Mouse (Mus musculus) embryonic facial prominence, embryonic 12.5 days (tissue): Measurements from ENCODE around the gene Nr2c2. TPM values are rescaled to one million over a fixed set of nuclear protein-coding genes. Genes with fewer than 3 reads are reported as not detected.
A peak's percentile ranks its signal among the peaks of the same experiment; 100 is the strongest.

Source experiments
- ATAC-seq: fragments of 200-750 bp; cut with Nextera tagmentation; 2 replicates; pipeline ENCODE4 v1.8.0; 2017; ENCODE audit not compliant: insufficient number of reproducible peaks, insufficient read depth, low FRiP score, low TSS enrichment
- H3K27ac ChIP-seq: fragments of 300-500 bp; sonication (generic); 2 replicates; pipeline ENCODE4 v1.5.1; 2016; ENCODE audit warnings: mild to moderate bottlenecking
- H3K27me3 ChIP-seq: fragments of 300-500 bp; sonication (generic); 2 replicates; pipeline ENCODE4 v1.6.1; 2016; ENCODE audit warnings: mild to moderate bottlenecking, moderate library complexity
- H3K36me3 ChIP-seq: fragments of 300-500 bp; sonication (generic); 2 replicates; pipeline ENCODE4 v1.6.1; 2016; ENCODE audit warnings: mild to moderate bottlenecking
- H3K4me1 ChIP-seq: fragments of 300-500 bp; sonication (generic); 2 replicates; pipeline ENCODE4 v1.6.1; 2016
- H3K4me2 ChIP-seq: fragments of 300-500 bp; sonication (generic); replicated peaks from 2 replicates; pipeline ENCODE4 v1.6.1; 2016; ENCODE audit warnings: mild to moderate bottlenecking, moderate library complexity
- H3K4me3 ChIP-seq: fragments of 300-500 bp; sonication (generic); 2 replicates; pipeline ENCODE4 v1.5.1; 2016; ENCODE audit warnings: mild to moderate bottlenecking
- H3K9ac ChIP-seq: fragments of 300-500 bp; sonication (generic); 2 replicates; pipeline ENCODE4 v1.6.1; 2016; ENCODE audit warnings: mild to moderate bottlenecking, moderate library complexity
- H3K9me3 ChIP-seq: fragments of 300-500 bp; sonication (generic); 2 replicates; pipeline ENCODE4 v1.6.1; 2016; ENCODE audit warnings: mild to moderate bottlenecking, moderate library complexity
- WGBS: fragments of 180-500 bp; shearing (Covaris S2); methylation state at CpG from one replicate; pipeline ENCODE4 v1.1.7; 2016; 5-methylcytosine and 5-hydroxymethylcytosine counted together
- polyA plus RNA-seq: library from polyadenylated mRNA; unstranded; fragments of >200 nt; fragmentation: Nextera tagmentation; extraction: Ambion mirVana; gene quantifications from 2 replicates; pipeline ENCODE4 v1.2.1, GENCODE M21; 2016

The Nr2c2 gene
- polyA plus RNA-seq, 1 experiment from 2014 or later, result 29.7 TPM

GRCm38 (mm10) chr6:92132021-92132911, 41.1 kb downstream of the Nr2c2 start:
- 79% methylated on average over 3 of the region's 3 CpGs for WGBS
- H3K4me3 ChIP-seq, result no peak overlapping the region

GRCm38 (mm10) chr6:92133617-92134016, 42.4 kb downstream of the Nr2c2 start:
- no peak for ATAC-seq
- H3K27ac ChIP-seq, result no peak overlapping the region
- no peak overlapping the region for H3K4me2 ChIP-seq
- H3K27me3 ChIP-seq, result no peaks in the 10 kb centered on the region
- WGBS, result 94% methylated on average over 2 of the region's 2 CpGs
- peaks cover 5% of the 10 kb centered on the region; the same call in 1 of the 2 replicates for H3K36me3 ChIP-seq
- H3K4me1 ChIP-seq, result 0 out of 2 replicates have a peak, but pooled peaks cover 7% of the 10 kb centered on the region
- no peak overlapping the region for H3K9ac ChIP-seq
- no peak overlapping the region for H3K4me3 ChIP-seq
- no peaks in the 10 kb centered on the region for H3K9me3 ChIP-seq

More at GRCm38 (mm10) chr6:92132021-92132911, 41.1 kb downstream of the Nr2c2 start:
- Histone ChIP-seq H3K9me3 (no peaks in the 10 kb centered on the region), H3K4me2 (no peak overlapping the region), H3K27me3 (no peaks in the 10 kb centered on the region), H3K4me1 (0 out of 2 replicates have a peak, but pooled peaks cover 7% of the 10 kb centered on the region), H3K27ac (no peak overlapping the region), H3K9ac (no peak overlapping the region), H3K36me3 (peaks cover 5% of the 10 kb centered on the region; the same call in 1 of the 2 replicates)
- ATAC-seq, result no peak

GRCm38 (mm10) chr6:92136356-92136755, 45.2 kb downstream of the Nr2c2 start:
- H3K9me3 ChIP-seq, result no peaks in the 10 kb centered on the region
- no peak overlapping the region for H3K9ac ChIP-seq
- H3K27me3 ChIP-seq, result no peaks in the 10 kb centered on the region
- H3K4me1 ChIP-seq, result 0 out of 2 replicates have a peak, but pooled peaks cover 4% of the 10 kb centered on the region
- ATAC-seq, result no peak
- peaks cover 11% of the 10 kb centered on the region; the same call in 1 of the 2 replicates for H3K36me3 ChIP-seq
- 74% methylated on average over 2 of the region's 2 CpGs for WGBS
- H3K27ac ChIP-seq, result no peak overlapping the region
- H3K4me3 ChIP-seq, result no peak overlapping the region
- no peak overlapping the region for H3K4me2 ChIP-seq

- H3K4me3 ChIP-seq, result no peak overlapping the region
- no peaks in the 10 kb centered on the region for H3K9me3 ChIP-seq
- H3K4me2 ChIP-seq, result no peak overlapping the region
- H3K27me3 ChIP-seq, result no peaks in the 10 kb centered on the region
- H3K4me1 ChIP-seq, result no peaks in the 10 kb centered on the region
- no peak for ATAC-seq
- H3K9ac ChIP-seq, result no peak overlapping the region
- 96% methylated on average over 4 of the region's 4 CpGs for WGBS
- no peak overlapping the region for H3K27ac ChIP-seq
- H3K36me3 ChIP-seq, result peaks cover 30% of the 10 kb centered on the region
Measured at GRCm38 (mm10) chr6:92145881-92146280, 54.7 kb downstream of the Nr2c2 start.

GRCm38 (mm10) chr6:92153774-92154173, 62.6 kb downstream of the Nr2c2 start:
- no peaks in the 10 kb centered on the region for H3K27me3 ChIP-seq
- no peak overlapping the region for H3K9ac ChIP-seq
- H3K4me1 ChIP-seq, result no peaks in the 10 kb centered on the region
- H3K4me3 ChIP-seq, result no peak overlapping the region
- peaks cover 77% of the 10 kb centered on the region for H3K36me3 ChIP-seq
- no peak for ATAC-seq
- no peak overlapping the region for H3K27ac ChIP-seq
- no peaks in the 10 kb centered on the region for H3K9me3 ChIP-seq
- no peak overlapping the region for H3K4me2 ChIP-seq
- WGBS, result 97% methylated on average over 1 of the region's 1 CpGs

GRCm38 (mm10) chr6:92158801-92159200, 67.6 kb downstream of the Nr2c2 start:
- Histone ChIP-seq H3K27ac (no peak overlapping the region), H3K9ac (no peak overlapping the region), H3K4me1 (no peaks in the 10 kb centered on the region), H3K9me3 (no peaks in the 10 kb centered on the region), H3K4me3 (no peak overlapping the region), H3K27me3 (no peaks in the 10 kb centered on the region), H3K36me3 (peaks cover 91% of the 10 kb centered on the region), H3K4me2 (no peak overlapping the region)
- no peak for ATAC-seq
- 89% methylated on average over 3 of the region's 3 CpGs for WGBS

GRCm38 (mm10) chr6:92162724-92163123, 71.5 kb downstream of the Nr2c2 start:
- H3K27ac ChIP-seq, result no peak overlapping the region
- H3K4me2 ChIP-seq, result no peak overlapping the region
- no peak for ATAC-seq
- no peak overlapping the region for H3K4me3 ChIP-seq
- peaks cover 80% of the 10 kb centered on the region for H3K36me3 ChIP-seq
- H3K9ac ChIP-seq, result no peak overlapping the region
- WGBS, result 85% methylated on average over 1 of the region's 1 CpGs
- no peaks in the 10 kb centered on the region for H3K9me3 ChIP-seq
- no peaks in the 10 kb centered on the region for H3K27me3 ChIP-seq
- H3K4me1 ChIP-seq, result no peaks in the 10 kb centered on the region

GRCm38 (mm10) chr6:92176450-92176849, 85.3 kb downstream of the Nr2c2 start:
- no peaks in the 10 kb centered on the region for H3K4me1 ChIP-seq
- H3K27ac ChIP-seq, result no peak overlapping the region
- H3K4me3 ChIP-seq, result no peak overlapping the region
- no peaks in the 10 kb centered on the region for H3K27me3 ChIP-seq
- WGBS, result 91% methylated on average over 1 of the region's 1 CpGs
- no peak for ATAC-seq
- no peaks in the 10 kb centered on the region for H3K9me3 ChIP-seq
- H3K4me2 ChIP-seq, result no peak overlapping the region
- H3K9ac ChIP-seq, result no peak overlapping the region
- peaks cover 62% of the 10 kb centered on the region for H3K36me3 ChIP-seq

- peak within 1 kb of the TSS; percentile 64 for H3K4me3 ChIP-seq
- peak within 1 kb of the TSS; percentile 59 for H3K9ac ChIP-seq
- ATAC-seq, result peak; percentile 83
- H3K36me3 ChIP-seq, result peaks cover 34% of the 10 kb centered on the region
- H3K9me3 ChIP-seq, result no peaks in the 10 kb centered on the region
- no peaks in the 10 kb centered on the region for H3K27me3 ChIP-seq
- under 1% methylated on average over 42 of the region's 42 CpGs for WGBS
- peak within 1 kb of the TSS; percentile 4; the same call in 1 of the 2 replicates for H3K27ac ChIP-seq
- H3K4me1 ChIP-seq, result peaks cover 11% of the 10 kb centered on the region
- H3K4me2 ChIP-seq, result peak within 1 kb of the TSS; percentile 59
Measured at GRCm38 (mm10) chr6:92183621-92184131, 92.5 kb downstream of the Nr2c2 start, which contains the start of gene Mrps25. Gene Mrps25, minus strand, starts transcription at chr6:92184033.

GRCm38 (mm10) chr6:92184178-92184577, 93.0 kb downstream of the Nr2c2 start:
- peak; percentile 53; the same call in 1 of the 2 replicates for ATAC-seq
- Histone ChIP-seq H3K4me1 (peaks cover 11% of the 10 kb centered on the region), H3K27me3 (no peaks in the 10 kb centered on the region), H3K9ac (peak overlapping the region; percentile 59), H3K27ac (peak overlapping the region; percentile 4; the same call in 1 of the 2 replicates), H3K4me3 (peak overlapping the region; percentile 64), H3K36me3 (peaks cover 34% of the 10 kb centered on the region), H3K9me3 (no peaks in the 10 kb centered on the region), H3K4me2 (peak overlapping the region; percentile 59)
- WGBS, result 7% methylated on average over 10 of the region's 10 CpGs

GRCm38 (mm10) chr6:92199414-92199813, 108.2 kb downstream of the Nr2c2 start:
- Histone ChIP-seq H3K36me3 (peaks cover 75% of the 10 kb centered on the region), H3K9me3 (no peaks in the 10 kb centered on the region), H3K4me1 (no peaks in the 10 kb centered on the region), H3K4me3 (no peak overlapping the region), H3K4me2 (no peak overlapping the region), H3K9ac (no peak overlapping the region), H3K27ac (no peak overlapping the region), H3K27me3 (no peaks in the 10 kb centered on the region)
- no peak for ATAC-seq
- 91% methylated on average over 8 of the region's 8 CpGs for WGBS
